Mouse (Mus musculus) myocyte (in vitro differentiated cells): Measurements from ENCODE around the gene Grin3b. TPM values are rescaled to one million over a fixed set of nuclear protein-coding genes. Genes with fewer than 3 reads are reported as not detected.

Source experiments
- H3K27me3 ChIP-seq: one replicate; pipeline ENCODE4 v1.6.1; 2011; ENCODE audit not compliant: control insufficient read depth, insufficient read depth, insufficient read length
- H3K36me3 ChIP-seq: one replicate; pipeline ENCODE4 v1.6.1; 2011; ENCODE audit not compliant: control insufficient read depth, insufficient read depth
- H3K4me2 ChIP-seq: one replicate; pipeline ENCODE4 v1.6.1; 2011; ENCODE audit warnings: low read depth, control low read depth
- H3K4me3 ChIP-seq: one replicate; pipeline ENCODE4 v1.5.1; 2011; ENCODE audit warnings: mild to moderate bottlenecking, control low read depth, moderate library complexity
- H3K79me2 ChIP-seq: one replicate; pipeline ENCODE4 v1.6.1; 2011; ENCODE audit not compliant: control insufficient read depth, insufficient read depth
- H3ac ChIP-seq: one replicate; pipeline ENCODE4 v1.6.1; 2011; ENCODE audit not compliant: control insufficient read depth, insufficient read length
- CEBPB ChIP-seq: IDR thresholded peaks from 2 replicates; pipeline ENCODE4 v1.6.1; 2011; ENCODE audit warnings: mild to moderate bottlenecking, moderate library complexity; ENCODE audit not compliant: poor library complexity, insufficient read depth, severe bottlenecking
- E2F4 ChIP-seq: IDR thresholded peaks from one replicate; pipeline ENCODE4 v1.6.1; 2011; ENCODE audit warnings: mild to moderate bottlenecking, control low read depth, moderate library complexity; ENCODE audit not compliant: insufficient read depth
- MAX ChIP-seq: IDR thresholded peaks from one replicate; pipeline ENCODE4 v1.6.1; 2011; ENCODE audit warnings: low read depth, mild to moderate bottlenecking, control low read depth
- MYOD1 ChIP-seq, 3 experiments: IDR thresholded peaks; one replicate each; pipeline ENCODE4 v1.6.1; 2011; ENCODE audit warnings: control low read depth in 2 of 3, low read depth in 2 of 3, mild to moderate bottlenecking in 2 of 3, moderate library complexity in 1 of 3; ENCODE audit not compliant: insufficient read length in 2 of 3, control insufficient read depth in 1 of 3
- MYOG ChIP-seq, 3 experiments: IDR thresholded peaks; one replicate each; pipeline ENCODE4 v1.6.1; 2011; ENCODE audit warnings: control low read depth in 2 of 3, low read depth in 2 of 3, mild to moderate bottlenecking in 2 of 3; ENCODE audit not compliant: insufficient read length in 2 of 3, control insufficient read depth in 1 of 3, insufficient read depth in 1 of 3
- POLR2A ChIP-seq: IDR thresholded peaks from one replicate; pipeline ENCODE4 v1.6.1; 2011; ENCODE audit warnings: low read depth, mild to moderate bottlenecking, control low read depth, moderate library complexity; ENCODE audit not compliant: insufficient read length
- POLR2AphosphoS2 ChIP-seq: IDR thresholded peaks from one replicate; pipeline ENCODE4 v1.6.1; 2011; ENCODE audit warnings: low read depth, control low read depth; ENCODE audit not compliant: insufficient read length
- REST ChIP-seq: IDR thresholded peaks from one replicate; pipeline ENCODE4 v1.6.1; 2011; ENCODE audit warnings: mild to moderate bottlenecking, control low read depth, moderate library complexity; ENCODE audit not compliant: insufficient read depth, insufficient read length
- SRF ChIP-seq: IDR thresholded peaks from one replicate; pipeline ENCODE4 v1.6.1; 2011; ENCODE audit warnings: low read depth; ENCODE audit not compliant: control insufficient read depth, insufficient read length
- TCF12 ChIP-seq: IDR thresholded peaks from one replicate; pipeline ENCODE4 v1.6.1; 2011; ENCODE audit warnings: mild to moderate bottlenecking, control low read depth; ENCODE audit not compliant: poor library complexity, insufficient read depth, severe bottlenecking
- TCF3 ChIP-seq: IDR thresholded peaks from one replicate; pipeline ENCODE4 v1.6.1; 2011; ENCODE audit warnings: low read depth, control low read depth; ENCODE audit not compliant: insufficient read length
- USF1 ChIP-seq: IDR thresholded peaks from one replicate; pipeline ENCODE4 v1.6.1; 2011; ENCODE audit warnings: low read depth, mild to moderate bottlenecking, control low read depth, moderate library complexity
- polyA plus RNA-seq: library from polyadenylated mRNA; unstranded; fragments of >200 nt; fragmentation: generic; extraction: Trizol; gene quantifications from one replicate; pipeline ENCODE4 v1.2.1, GENCODE M21; 2012; ENCODE audit warnings: missing spikeins

Grin3b gene
- polyA plus RNA-seq, 1 experiment, result 0.73 TPM

GRCm38 (mm10) chr10:80002829-80003228 is 32.3 kb downstream of the Grin3b start:
- H3K4me2 ChIP-seq, result no peak overlapping the region

DNA sequence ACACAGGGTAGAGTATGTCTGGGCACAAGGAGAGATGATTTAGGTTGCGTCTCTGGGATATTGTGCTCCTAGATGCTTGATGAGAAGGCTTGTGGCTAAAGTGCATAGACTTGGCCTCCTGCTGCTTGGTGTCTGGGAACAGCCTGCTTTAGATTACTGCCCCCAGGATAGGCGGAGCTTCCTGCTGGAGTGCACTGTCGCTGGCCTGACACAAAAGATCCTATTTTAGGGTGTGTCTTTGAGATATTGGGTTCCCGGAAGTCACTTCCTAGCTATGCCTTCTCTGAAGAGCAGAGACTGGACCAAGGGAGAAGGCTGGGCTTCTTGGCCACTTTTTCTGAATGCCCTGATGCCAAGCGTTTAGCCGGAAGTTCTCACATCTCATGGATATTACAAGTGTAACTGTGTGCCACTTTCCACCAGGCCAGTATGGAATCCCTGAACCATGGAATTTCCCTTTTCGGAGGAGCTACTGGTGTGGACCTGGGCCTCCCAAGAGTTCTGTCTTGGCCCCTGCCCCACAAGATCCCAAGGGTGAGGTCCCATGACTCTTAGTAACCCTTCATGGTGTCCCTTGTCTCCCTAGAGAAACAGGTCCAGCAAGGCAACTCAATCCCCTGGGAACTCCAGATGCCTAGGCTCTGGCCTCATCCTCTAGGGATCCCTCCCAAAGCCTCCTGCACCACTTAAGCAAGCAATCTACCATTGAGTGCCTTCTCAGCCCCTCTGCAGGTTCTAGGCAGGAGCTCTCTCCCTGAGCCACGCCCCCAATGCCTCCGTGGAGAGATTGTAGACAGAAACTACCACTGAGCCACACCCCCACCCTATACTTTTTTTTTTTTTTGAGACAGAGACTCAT is 33.1 kb downstream of the Grin3b start:
- Histone ChIP-seq H3ac (no peak overlapping the region), H3K4me2 (peak overlapping the region; percentile 24), H3K27me3 (no peaks in the 10 kb centered on the region), H3K36me3 (no peaks in the 10 kb centered on the region), H3K79me2 (no peaks in the 10 kb centered on the region), H3K4me3 (no peak overlapping the region)
- TF ChIP-seq USF1 (no peak), REST (no peak), CEBPB (no peak), POLR2AphosphoS2 (no peak), POLR2A (no peak), TCF12 (no peak), E2F4 (no peak), TCF3 (no peak), MAX (no peak), MYOD1 (IDR thresholded peaks at IDR 0.05; ENCODE audit: control insufficient read depth in 1 of 3, insufficient read length in 2 of 3, low read depth in 2 of 3) (no peak), SRF (no peak), MYOG (IDR thresholded peaks at IDR 0.05; ENCODE audit: control insufficient read depth in 1 of 3, insufficient read depth in 1 of 3, insufficient read length in 2 of 3, low read depth in 2 of 3) (no peak)

More at GRCm38 (mm10) chr10:80002829-80003228, 32.3 kb downstream of the Grin3b start:
- Histone ChIP-seq H3K27me3 (no peaks in the 10 kb centered on the region), H3K79me2 (no peaks in the 10 kb centered on the region), H3ac (no peak overlapping the region), H3K4me3 (no peak overlapping the region), H3K36me3 (no peaks in the 10 kb centered on the region)
- no peak for TF ChIP-seq TCF3
- TF ChIP-seq POLR2AphosphoS2, result no peak
- no peak for TF ChIP-seq MYOD1 (IDR thresholded peaks at IDR 0.05; ENCODE audit: control insufficient read depth in 1 of 3, insufficient read length in 2 of 3, low read depth in 2 of 3)
- no peak for TF ChIP-seq MYOG (IDR thresholded peaks at IDR 0.05; ENCODE audit: control insufficient read depth in 1 of 3, insufficient read depth in 1 of 3, insufficient read length in 2 of 3, low read depth in 2 of 3)
- no peak for TF ChIP-seq REST
- no peak for TF ChIP-seq POLR2A
- TF ChIP-seq TCF12, result no peak

DNA sequence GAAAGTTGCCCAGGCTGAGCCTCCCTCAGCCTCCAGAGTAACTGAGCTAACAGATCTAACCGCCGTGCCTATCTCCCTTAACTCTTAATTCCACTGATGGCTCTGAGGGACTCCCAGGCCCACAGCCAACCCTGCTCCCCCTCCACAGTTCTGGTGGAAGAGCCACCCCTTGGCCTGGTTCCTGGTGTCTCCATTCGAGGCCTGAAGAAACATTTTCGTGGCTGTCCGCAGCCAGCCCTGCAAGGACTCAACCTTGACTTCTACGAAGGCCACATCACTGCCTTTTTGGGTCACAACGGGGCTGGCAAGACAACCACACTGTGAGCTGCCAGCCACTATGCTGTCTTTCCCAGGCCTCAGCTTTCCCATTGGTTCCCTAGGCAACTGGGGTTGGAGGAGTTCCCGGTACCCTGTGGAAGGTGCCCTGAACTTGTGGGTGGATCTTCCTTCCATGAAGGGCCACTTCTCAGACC is 33.8 kb downstream of the Grin3b start:
- no peak overlapping the region for H3K4me2 ChIP-seq
- H3K4me3 ChIP-seq, result no peak overlapping the region
- no peaks in the 10 kb centered on the region for H3K36me3 ChIP-seq
- H3K27me3 ChIP-seq, result no peaks in the 10 kb centered on the region
- H3K79me2 ChIP-seq, result no peaks in the 10 kb centered on the region
- no peak for TF ChIP-seq TCF3
- TF ChIP-seq CEBPB, result no peak
- no peak for TF ChIP-seq REST
- TF ChIP-seq SRF, result no peak
- TF ChIP-seq POLR2A, result no peak
- no peak for TF ChIP-seq POLR2AphosphoS2
- TF ChIP-seq MYOG (IDR thresholded peaks at IDR 0.05; ENCODE audit: control insufficient read depth in 1 of 3, insufficient read depth in 1 of 3, insufficient read length in 2 of 3, low read depth in 2 of 3), result no peak
- no peak for TF ChIP-seq MYOD1 (IDR thresholded peaks at IDR 0.05; ENCODE audit: control insufficient read depth in 1 of 3, insufficient read length in 2 of 3, low read depth in 2 of 3)
- TF ChIP-seq MAX, result no peak
- no peak for TF ChIP-seq USF1
- no peak for TF ChIP-seq E2F4
- TF ChIP-seq TCF12, result no peak
- no peak overlapping the region for H3ac ChIP-seq

- no peak for TF ChIP-seq E2F4
- no peak for TF ChIP-seq POLR2A
- TF ChIP-seq USF1, result no peak
- TF ChIP-seq TCF3, result no peak
- no peak for TF ChIP-seq MYOG (IDR thresholded peaks at IDR 0.05; ENCODE audit: control insufficient read depth in 1 of 3, insufficient read depth in 1 of 3, insufficient read length in 2 of 3, low read depth in 2 of 3)
- TF ChIP-seq CEBPB, result no peak
- no peak for TF ChIP-seq SRF
- no peak for TF ChIP-seq TCF12
- no peak for TF ChIP-seq MAX
- TF ChIP-seq MYOD1 (IDR thresholded peaks at IDR 0.05; ENCODE audit: control insufficient read depth in 1 of 3, insufficient read length in 2 of 3, low read depth in 2 of 3), result no peak
- TF ChIP-seq POLR2AphosphoS2, result no peak
- no peak for TF ChIP-seq REST
- no peak overlapping the region for H3ac ChIP-seq
- H3K79me2 ChIP-seq, result no peaks in the 10 kb centered on the region
- H3K27me3 ChIP-seq, result no peaks in the 10 kb centered on the region
- H3K4me2 ChIP-seq, result no peak overlapping the region
- H3K36me3 ChIP-seq, result peaks cover 17% of the 10 kb centered on the region
- H3K4me3 ChIP-seq, result no peak overlapping the region
Measured at GRCm38 (mm10) chr10:80011740-80012139, 41.2 kb downstream of the Grin3b start.

DNA sequence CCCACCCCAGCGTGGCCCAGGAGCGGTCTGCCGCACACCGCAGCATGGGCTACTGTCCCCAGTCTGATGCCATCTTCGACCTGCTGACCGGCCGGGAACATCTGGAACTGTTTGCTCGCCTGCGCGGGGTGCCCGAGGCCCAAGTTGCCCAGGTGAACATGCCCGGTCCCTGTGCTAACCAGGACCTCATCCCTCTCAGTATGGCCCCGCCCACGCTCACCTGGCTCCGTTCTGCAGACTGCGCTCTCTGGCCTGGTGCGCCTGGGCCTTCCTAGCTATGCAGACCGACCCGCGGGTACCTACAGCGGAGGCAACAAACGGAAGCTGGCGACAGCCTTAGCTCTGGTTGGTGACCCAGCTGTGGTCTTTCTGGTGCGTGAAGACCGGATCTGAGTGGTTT is 43.1 kb downstream of the Grin3b start:
- Histone ChIP-seq H3K4me3 (no peak overlapping the region), H3K36me3 (peaks cover 17% of the 10 kb centered on the region), H3ac (no peak overlapping the region), H3K79me2 (no peaks in the 10 kb centered on the region), H3K27me3 (no peaks in the 10 kb centered on the region), H3K4me2 (no peak overlapping the region)
- no peak for TF ChIP-seq TCF3
- TF ChIP-seq USF1, result no peak
- no peak for TF ChIP-seq TCF12
- TF ChIP-seq MYOG (IDR thresholded peaks at IDR 0.05; ENCODE audit: control insufficient read depth in 1 of 3, insufficient read depth in 1 of 3, insufficient read length in 2 of 3, low read depth in 2 of 3), result no peak
- no peak for TF ChIP-seq REST
- no peak for TF ChIP-seq SRF
- TF ChIP-seq MAX, result no peak
- no peak for TF ChIP-seq POLR2AphosphoS2
- no peak for TF ChIP-seq E2F4
- no peak for TF ChIP-seq CEBPB
- no peak for TF ChIP-seq POLR2A
- no peak for TF ChIP-seq MYOD1 (IDR thresholded peaks at IDR 0.05; ENCODE audit: control insufficient read depth in 1 of 3, insufficient read length in 2 of 3, low read depth in 2 of 3)
